Mouse (Mus musculus): ENCODE data around the gene Mmp11. TPM values are rescaled to one million over a fixed set of nuclear protein-coding genes. Genes with fewer than 3 reads are reported as not detected.

Gene Mmp11
- polyA plus RNA-seq, 1 experiment from 2014 or later, result 30.1 TPM

GRCm38 (mm10) chr10:75932891-75933290 is 3.4 kb downstream of the Mmp11 start, which contains the start of gene Chchd10:
Gene Chchd10, plus strand, starts transcription at chr10:75933130.
- peaks cover 31% of the 10 kb centered on the region for H3K4me1 ChIP-seq (replicated peaks)
- no peaks in the 10 kb centered on the region for H3K36me3 ChIP-seq
- no peaks in the 10 kb centered on the region for H3K9me3 ChIP-seq
- peak within 1 kb of the TSS; percentile 51; the same call in 1 of the 2 replicates for H3K27ac ChIP-seq
- H3K4me2 ChIP-seq (replicated peaks), result peak within 1 kb of the TSS; percentile 97
- WGBS, result 43% methylated on average over 6 of the region's 6 CpGs
- peak within 1 kb of the TSS; percentile 60 for H3K4me3 ChIP-seq (replicated peaks)
- peak within 1 kb of the TSS; percentile 84 for H3K9ac ChIP-seq
- 0 out of 2 replicates have a peak, but pooled peaks cover 9% of the 10 kb centered on the region for H3K27me3 ChIP-seq (replicated peaks)
- no peak for ATAC-seq

- peak; percentile 67 for ATAC-seq
- peak overlapping the region; percentile 84 for H3K9ac ChIP-seq
- peak overlapping the region; percentile 51; the same call in 1 of the 2 replicates for H3K27ac ChIP-seq
- peaks cover 31% of the 10 kb centered on the region for H3K4me1 ChIP-seq (replicated peaks)
- WGBS, result 2% methylated on average over 31 of the region's 44 CpGs
- no peaks in the 10 kb centered on the region for H3K36me3 ChIP-seq
- peak overlapping the region; percentile 97 for H3K4me2 ChIP-seq (replicated peaks)
- H3K27me3 ChIP-seq (replicated peaks), result 0 out of 2 replicates have a peak, but pooled peaks cover 9% of the 10 kb centered on the region
- no peaks in the 10 kb centered on the region for H3K9me3 ChIP-seq
- peak overlapping the region; percentile 60 for H3K4me3 ChIP-seq (replicated peaks)
Measured at GRCm38 (mm10) chr10:75932081-75932678, 4.1 kb downstream of the Mmp11 start.

- H3K27ac ChIP-seq, result no peak overlapping the region
- ATAC-seq, result no peak
- H3K4me3 ChIP-seq (replicated peaks), result peak overlapping the region; percentile 60; the same call in 1 of the 2 replicates
- H3K4me1 ChIP-seq (replicated peaks), result peaks cover 30% of the 10 kb centered on the region
- no peaks in the 10 kb centered on the region for H3K36me3 ChIP-seq
- peak overlapping the region; percentile 8; the same call in 1 of the 2 replicates for H3K9ac ChIP-seq
- H3K9me3 ChIP-seq, result no peaks in the 10 kb centered on the region
- H3K4me2 ChIP-seq (replicated peaks), result peak overlapping the region; percentile 97
- 20% methylated on average over 7 of the region's 7 CpGs for WGBS
- H3K27me3 ChIP-seq (replicated peaks), result 0 out of 2 replicates have a peak, but pooled peaks cover 9% of the 10 kb centered on the region
Measured at GRCm38 (mm10) chr10:75931311-75931710, 5.0 kb downstream of the Mmp11 start.

- no peak overlapping the region for H3K27ac ChIP-seq
- H3K9ac ChIP-seq, result no peak overlapping the region
- no peak overlapping the region for H3K4me3 ChIP-seq (replicated peaks)
- H3K4me1 ChIP-seq (replicated peaks), result peaks cover 22% of the 10 kb centered on the region
- no peaks in the 10 kb centered on the region for H3K9me3 ChIP-seq
- no peak for ATAC-seq
- WGBS, result 13% methylated on average over 6 of the region's 6 CpGs
- H3K27me3 ChIP-seq (replicated peaks), result 0 out of 2 replicates have a peak, but pooled peaks cover 4% of the 10 kb centered on the region
- no peaks in the 10 kb centered on the region for H3K36me3 ChIP-seq
- H3K4me2 ChIP-seq (replicated peaks), result peak overlapping the region; percentile 97; the same call in 1 of the 2 replicates
Measured at GRCm38 (mm10) chr10:75930304-75930703, 6.0 kb downstream of the Mmp11 start.

- no peak overlapping the region for H3K4me3 ChIP-seq (replicated peaks)
- WGBS, result 79% methylated on average over 13 of the region's 13 CpGs
- no peak for ATAC-seq
Measured at GRCm38 (mm10) chr10:75926396-75926795, 9.9 kb downstream of the Mmp11 start.

GRCm38 (mm10) chr10:75924324-75924723 is 12.0 kb downstream of the Mmp11 start:
- Histone ChIP-seq H3K4me3 (replicated peaks) (no peak overlapping the region), H3K27ac (no peak overlapping the region), H3K9me3 (no peaks in the 10 kb centered on the region), H3K4me1 (replicated peaks) (peaks cover 2% of the 10 kb centered on the region), H3K27me3 (replicated peaks) (no peaks in the 10 kb centered on the region), H3K4me2 (replicated peaks) (no peak overlapping the region), H3K9ac (no peak overlapping the region), H3K36me3 (no peaks in the 10 kb centered on the region)
- ATAC-seq, result no peak
- WGBS, result 64% methylated on average over 2 of the region's 2 CpGs

More at GRCm38 (mm10) chr10:75926396-75926795, 9.9 kb downstream of the Mmp11 start:
- Histone ChIP-seq H3K27ac (no peak overlapping the region), H3K27me3 (replicated peaks) (no peaks in the 10 kb centered on the region), H3K4me1 (replicated peaks) (peaks cover 13% of the 10 kb centered on the region; the same call in 1 of the 2 replicates), H3K36me3 (no peaks in the 10 kb centered on the region), H3K9me3 (no peaks in the 10 kb centered on the region), H3K4me2 (replicated peaks) (no peak overlapping the region), H3K9ac (no peak overlapping the region)

GRCm38 (mm10) chr10:75921726-75922560 is 14.4 kb downstream of the Mmp11 start:
- H3K4me1 ChIP-seq (replicated peaks), result peaks cover 2% of the 10 kb centered on the region
- no peaks in the 10 kb centered on the region for H3K36me3 ChIP-seq
- no peaks in the 10 kb centered on the region for H3K27me3 ChIP-seq (replicated peaks)
- H3K9ac ChIP-seq, result peak overlapping the region; percentile 91
- peak overlapping the region; percentile 84 for H3K4me2 ChIP-seq (replicated peaks)
- peak; percentile 27 for ATAC-seq
- WGBS, result 4% methylated on average over 22 of the region's 22 CpGs
- no peaks in the 10 kb centered on the region for H3K9me3 ChIP-seq
- peak overlapping the region; percentile 83 for H3K27ac ChIP-seq
- peak overlapping the region; percentile 66 for H3K4me3 ChIP-seq (replicated peaks)

- Histone ChIP-seq H3K4me3 (replicated peaks) (peak within 1 kb of the TSS; percentile 66), H3K36me3 (no peaks in the 10 kb centered on the region), H3K9ac (peak within 1 kb of the TSS; percentile 91), H3K27ac (peak within 1 kb of the TSS; percentile 85), H3K4me2 (replicated peaks) (peak within 1 kb of the TSS; percentile 84), H3K4me1 (replicated peaks) (peaks cover 2% of the 10 kb centered on the region), H3K27me3 (replicated peaks) (no peaks in the 10 kb centered on the region), H3K9me3 (no peaks in the 10 kb centered on the region)
- WGBS, result under 1% methylated on average over 76 of the region's 76 CpGs
- ATAC-seq, result peak; percentile 96
Measured at GRCm38 (mm10) chr10:75921026-75921725, 15.1 kb downstream of the Mmp11 start, which contains the start of gene Smarcb1. Gene Smarcb1, minus strand, starts transcription at chr10:75921617.

- H3K9me3 ChIP-seq, result no peaks in the 10 kb centered on the region
- 81% methylated on average over 5 of the region's 5 CpGs for WGBS
Measured at GRCm38 (mm10) chr10:75919026-75919425, 17.3 kb downstream of the Mmp11 start.

GRCm38 (mm10) chr10:75916840-75917239 is 19.5 kb downstream of the Mmp11 start:
- Histone ChIP-seq H3K27ac (no peak overlapping the region), H3K27me3 (replicated peaks) (no peaks in the 10 kb centered on the region), H3K4me3 (replicated peaks) (no peak overlapping the region), H3K9me3 (no peaks in the 10 kb centered on the region), H3K9ac (no peak overlapping the region), H3K4me2 (replicated peaks) (no peak overlapping the region), H3K36me3 (peaks cover 12% of the 10 kb centered on the region), H3K4me1 (replicated peaks) (no peaks in the 10 kb centered on the region; the same call in 1 of the 2 replicates)
- WGBS, result 82% methylated on average over 8 of the region's 8 CpGs
- ATAC-seq, result no peak

More at GRCm38 (mm10) chr10:75919026-75919425, 17.3 kb downstream of the Mmp11 start:
- H3K4me2 ChIP-seq (replicated peaks), result no peak overlapping the region
- no peaks in the 10 kb centered on the region for H3K27me3 ChIP-seq (replicated peaks)
- peaks cover 6% of the 10 kb centered on the region for H3K36me3 ChIP-seq
- no peak overlapping the region for H3K9ac ChIP-seq
- no peak overlapping the region for H3K4me3 ChIP-seq (replicated peaks)
- ATAC-seq, result no peak
- no peak overlapping the region for H3K27ac ChIP-seq
- H3K4me1 ChIP-seq (replicated peaks), result peaks cover 2% of the 10 kb centered on the region

- no peaks in the 10 kb centered on the region; the same call in 1 of the 2 replicates for H3K4me1 ChIP-seq (replicated peaks)
- no peak overlapping the region for H3K27ac ChIP-seq
- peaks cover 18% of the 10 kb centered on the region for H3K36me3 ChIP-seq
- no peaks in the 10 kb centered on the region for H3K9me3 ChIP-seq
- no peak for ATAC-seq
- no peak overlapping the region for H3K9ac ChIP-seq
- 69% methylated on average over 7 of the region's 7 CpGs for WGBS
- no peak overlapping the region for H3K4me3 ChIP-seq (replicated peaks)
- no peaks in the 10 kb centered on the region for H3K27me3 ChIP-seq (replicated peaks)
- no peak overlapping the region for H3K4me2 ChIP-seq (replicated peaks)
Measured at GRCm38 (mm10) chr10:75915557-75915956, 20.7 kb downstream of the Mmp11 start.

Data from intestine, embryonic 15.5 days (tissue).